Mouse (Mus musculus): ENCODE measurements around the gene Htt. TPM values are rescaled to one million over a fixed set of nuclear protein-coding genes. Genes with fewer than 3 reads are reported as not detected.

The Htt gene
- polyA plus RNA-seq, 1 experiment: 13.4 TPM

- TF ChIP-seq POLR2A (IDR thresholded peaks at IDR 0.05; ENCODE audit: borderline replicate concordance, extremely low read depth, low read depth, low read length) (no peak), CTCF (IDR thresholded peaks at IDR 0.05; ENCODE audit: insufficient read depth, low read length) (no peak)
- 83% methylated on average over 3 of the region's 3 CpGs for WGBS
- DNase-seq: no peak
- peaks cover 5% of the 10 kb centered on the region for H3K4me1 ChIP-seq (ENCODE audit: control insufficient read depth, insufficient read depth, low read length)
- H3K4me3 ChIP-seq (replicated peaks; ENCODE audit: extremely low read depth, low read depth, low read length): no peak overlapping the region
Measured at GRCm38 (mm10) chr5:34943428-34943827, 181.9 kb downstream of the Htt start.

- H3K4me3 ChIP-seq (replicated peaks; ENCODE audit: extremely low read depth, low read depth, low read length): peak within 1 kb of the TSS; percentile 81
- TF ChIP-seq CTCF (IDR thresholded peaks at IDR 0.05; ENCODE audit: insufficient read depth, low read length): no peak
- TF ChIP-seq POLR2A (IDR thresholded peaks at IDR 0.05; ENCODE audit: borderline replicate concordance, extremely low read depth, low read depth, low read length): peak; percentile 55; the same call in 1 of the 2 replicates
- WGBS: under 1% methylated on average over 79 of the region's 84 CpGs
- H3K4me1 ChIP-seq (ENCODE audit: control insufficient read depth, insufficient read depth, low read length): peaks cover 9% of the 10 kb centered on the region
- DNase-seq: peak; percentile 83
Measured at GRCm38 (mm10) chr5:34948861-34949760, 187.6 kb downstream of the Htt start, which contains the start of gene Rgs12. Gene Rgs12, plus strand, starts transcription at chr5:34949445.

- H3K4me1 ChIP-seq (ENCODE audit: control insufficient read depth, insufficient read depth, low read length): peaks cover 9% of the 10 kb centered on the region
- 6% methylated on average over 12 of the region's 12 CpGs for WGBS
- TF ChIP-seq CTCF (IDR thresholded peaks at IDR 0.05; ENCODE audit: insufficient read depth, low read length) (no peak), POLR2A (IDR thresholded peaks at IDR 0.05; ENCODE audit: borderline replicate concordance, extremely low read depth, low read depth, low read length) (peak; percentile 33; the same call in 1 of the 2 replicates)
- peak overlapping the region; percentile 81 for H3K4me3 ChIP-seq (replicated peaks; ENCODE audit: extremely low read depth, low read depth, low read length)
- DNase-seq: no peak
Measured at GRCm38 (mm10) chr5:34949769-34950211, 188.2 kb downstream of the Htt start.

GRCm38 (mm10) chr5:34950486-34951160 is 189.1 kb downstream of the Htt start:
- 41% methylated on average over 6 of the region's 6 CpGs for WGBS
- peaks cover 6% of the 10 kb centered on the region for H3K4me1 ChIP-seq (ENCODE audit: control insufficient read depth, insufficient read depth, low read length)
- no peak for DNase-seq
- H3K4me3 ChIP-seq (replicated peaks; ENCODE audit: extremely low read depth, low read depth, low read length): peak overlapping the region; percentile 19
- TF ChIP-seq POLR2A (IDR thresholded peaks at IDR 0.05; ENCODE audit: borderline replicate concordance, extremely low read depth, low read depth, low read length) (0 out of 2 replicates have a peak, but pooled peaks have one; percentile 10), CTCF (IDR thresholded peaks at IDR 0.05; ENCODE audit: insufficient read depth, low read length) (no peak)

GRCm38 (mm10) chr5:34951161-34951834 is 189.8 kb downstream of the Htt start:
- no peak for TF ChIP-seq CTCF (IDR thresholded peaks at IDR 0.05; ENCODE audit: insufficient read depth, low read length)
- TF ChIP-seq POLR2A (IDR thresholded peaks at IDR 0.05; ENCODE audit: borderline replicate concordance, extremely low read depth, low read depth, low read length): no peak
- WGBS: 77% methylated on average over 8 of the region's 8 CpGs
- peaks cover 6% of the 10 kb centered on the region for H3K4me1 ChIP-seq (ENCODE audit: control insufficient read depth, insufficient read depth, low read length)
- no peak for DNase-seq
- no peak overlapping the region for H3K4me3 ChIP-seq (replicated peaks; ENCODE audit: extremely low read depth, low read depth, low read length)

GRCm38 (mm10) chr5:34954508-34954907 is 193.0 kb downstream of the Htt start:
- H3K4me3 ChIP-seq (replicated peaks; ENCODE audit: extremely low read depth, low read depth, low read length): no peak overlapping the region
- H3K4me1 ChIP-seq (ENCODE audit: control insufficient read depth, insufficient read depth, low read length): peaks cover 13% of the 10 kb centered on the region
- WGBS: 69% methylated on average over 6 of the region's 6 CpGs
- TF ChIP-seq POLR2A (IDR thresholded peaks at IDR 0.05; ENCODE audit: borderline replicate concordance, extremely low read depth, low read depth, low read length): no peak
- TF ChIP-seq CTCF (IDR thresholded peaks at IDR 0.05; ENCODE audit: insufficient read depth, low read length): no peak
- no peak for DNase-seq

GRCm38 (mm10) chr5:34955630-34956029 is 194.1 kb downstream of the Htt start:
- 33% methylated on average over 5 of the region's 5 CpGs for WGBS
- DNase-seq: no peak
- TF ChIP-seq CTCF (IDR thresholded peaks at IDR 0.05; ENCODE audit: insufficient read depth, low read length) (no peak), POLR2A (IDR thresholded peaks at IDR 0.05; ENCODE audit: borderline replicate concordance, extremely low read depth, low read depth, low read length) (no peak)
- Histone ChIP-seq H3K4me3 (replicated peaks; ENCODE audit: extremely low read depth, low read depth, low read length) (no peak overlapping the region), H3K4me1 (ENCODE audit: control insufficient read depth, insufficient read depth, low read length) (peaks cover 13% of the 10 kb centered on the region)

- Histone ChIP-seq H3K4me1 (ENCODE audit: control insufficient read depth, insufficient read depth, low read length) (peaks cover 14% of the 10 kb centered on the region), H3K4me3 (replicated peaks; ENCODE audit: extremely low read depth, low read depth, low read length) (no peak overlapping the region)
- no peak for TF ChIP-seq POLR2A (IDR thresholded peaks at IDR 0.05; ENCODE audit: borderline replicate concordance, extremely low read depth, low read depth, low read length)
- TF ChIP-seq CTCF (IDR thresholded peaks at IDR 0.05; ENCODE audit: insufficient read depth, low read length): no peak
- DNase-seq: no peak
- 62% methylated on average over 7 of the region's 7 CpGs for WGBS
Measured at GRCm38 (mm10) chr5:34956151-34956550, 194.6 kb downstream of the Htt start.

GRCm38 (mm10) chr5:34957015-34957414 is 195.5 kb downstream of the Htt start:
- no peak for DNase-seq
- peaks cover 10% of the 10 kb centered on the region for H3K4me1 ChIP-seq (ENCODE audit: control insufficient read depth, insufficient read depth, low read length)
- no peak for TF ChIP-seq CTCF (IDR thresholded peaks at IDR 0.05; ENCODE audit: insufficient read depth, low read length)
- TF ChIP-seq POLR2A (IDR thresholded peaks at IDR 0.05; ENCODE audit: borderline replicate concordance, extremely low read depth, low read depth, low read length): 0 out of 2 replicates have a peak, but pooled peaks have one; percentile 12
- WGBS: 32% methylated on average over 2 of the region's 2 CpGs
- H3K4me3 ChIP-seq (replicated peaks; ENCODE audit: extremely low read depth, low read depth, low read length): no peak overlapping the region
